Mouse (Mus musculus) right cerebral cortex, postnatal 14 days (tissue): ENCODE data around the gene Bud13.

ENCODE experiments used
- DNase-seq: peaks from one replicate; pipeline ENCODE4 v3.0.0; 2022

Gene Bud13

GRCm38 (mm10) chr9:46339051-46339652 is 56.3 kb downstream of the Bud13 start:
- DNase-seq: no peak

GRCm38 (mm10) chr9:46345887-46346665 is 63.3 kb downstream of the Bud13 start:
- no peak for DNase-seq
